Mouse (Mus musculus): ENCODE measurements around the gene Scn5a. TPM values are rescaled to one million over a fixed set of nuclear protein-coding genes. Genes with fewer than 3 reads are reported as not detected.

Scn5a gene
- polyA plus RNA-seq (2012; rRNA removed), result 0.27 and 0.41 TPM in 2 replicates

- Histone ChIP-seq H3K36me3 (ENCODE audit: control insufficient read depth, insufficient read depth, low read length) (no peaks in the 10 kb centered on the region), H3K27me3 (ENCODE audit: control insufficient read depth, insufficient read depth, low read length) (peaks cover 27% of the 10 kb centered on the region), H3K4me3 (ENCODE audit: low read depth, low read length) (peak within 1 kb of the TSS; percentile 51), H3K4me1 (ENCODE audit: control insufficient read depth, insufficient read depth, insufficient read length, low read length) (peaks cover 4% of the 10 kb centered on the region), H3K27ac (ENCODE audit: insufficient read depth, low read depth, low read length) (no peak within 1 kb of the TSS)
- no peak for TF ChIP-seq CTCF (IDR thresholded peaks at IDR 0.05; ENCODE audit: extremely low read depth, insufficient read length, insufficient replicate concordance, low read depth, low read length)
- TF ChIP-seq POLR2A (IDR thresholded peaks at IDR 0.05; ENCODE audit: low read depth, low read length), result no peak
- under 1% methylated on average over 94 of the region's 99 CpGs for WGBS
Observed at GRCm38 (mm10) chr9:119578636-119579438, at the start of gene Scn5a. Gene Scn5a, minus strand, starts transcription at chr9:119579016.

- Histone ChIP-seq H3K4me1 (ENCODE audit: control insufficient read depth, insufficient read depth, insufficient read length, low read length) (no peaks in the 10 kb centered on the region), H3K4me3 (ENCODE audit: low read depth, low read length) (no peak overlapping the region), H3K27ac (ENCODE audit: insufficient read depth, low read depth, low read length) (no peak overlapping the region), H3K27me3 (ENCODE audit: control insufficient read depth, insufficient read depth, low read length) (no peaks in the 10 kb centered on the region), H3K36me3 (ENCODE audit: control insufficient read depth, insufficient read depth, low read length) (no peaks in the 10 kb centered on the region)
- 77% methylated on average over 6 of the region's 6 CpGs for WGBS
- TF ChIP-seq CTCF (IDR thresholded peaks at IDR 0.05; ENCODE audit: extremely low read depth, insufficient read length, insufficient replicate concordance, low read depth, low read length), result no peak
- TF ChIP-seq POLR2A (IDR thresholded peaks at IDR 0.05; ENCODE audit: low read depth, low read length), result no peak
Observed at GRCm38 (mm10) chr9:119627227-119627626, 48.4 kb upstream of the Scn5a start.

GRCm38 (mm10) chr9:119624151-119624550 is 45.3 kb upstream of the Scn5a start:
- H3K27ac ChIP-seq (ENCODE audit: insufficient read depth, low read depth, low read length), result no peak overlapping the region
- H3K4me1 ChIP-seq (ENCODE audit: control insufficient read depth, insufficient read depth, insufficient read length, low read length), result no peaks in the 10 kb centered on the region
- H3K36me3 ChIP-seq (ENCODE audit: control insufficient read depth, insufficient read depth, low read length), result no peaks in the 10 kb centered on the region
- no peaks in the 10 kb centered on the region for H3K27me3 ChIP-seq (ENCODE audit: control insufficient read depth, insufficient read depth, low read length)
- no peak for TF ChIP-seq POLR2A (IDR thresholded peaks at IDR 0.05; ENCODE audit: low read depth, low read length)
- TF ChIP-seq CTCF (IDR thresholded peaks at IDR 0.05; ENCODE audit: extremely low read depth, insufficient read length, insufficient replicate concordance, low read depth, low read length), result no peak
- 62% methylated on average over 4 of the region's 4 CpGs for WGBS
- no peak overlapping the region for H3K4me3 ChIP-seq (ENCODE audit: low read depth, low read length)

GRCm38 (mm10) chr9:119614798-119615197 is 36.0 kb upstream of the Scn5a start:
- H3K4me3 ChIP-seq (ENCODE audit: low read depth, low read length), result no peak overlapping the region
- H3K27ac ChIP-seq (ENCODE audit: insufficient read depth, low read depth, low read length), result no peak overlapping the region
- no peaks in the 10 kb centered on the region for H3K27me3 ChIP-seq (ENCODE audit: control insufficient read depth, insufficient read depth, low read length)
- H3K4me1 ChIP-seq (ENCODE audit: control insufficient read depth, insufficient read depth, insufficient read length, low read length), result no peaks in the 10 kb centered on the region
- H3K36me3 ChIP-seq (ENCODE audit: control insufficient read depth, insufficient read depth, low read length), result no peaks in the 10 kb centered on the region
- TF ChIP-seq POLR2A (IDR thresholded peaks at IDR 0.05; ENCODE audit: low read depth, low read length) (no peak), CTCF (IDR thresholded peaks at IDR 0.05; ENCODE audit: extremely low read depth, insufficient read length, insufficient replicate concordance, low read depth, low read length) (no peak)
- 75% methylated on average over 6 of the region's 6 CpGs for WGBS

GRCm38 (mm10) chr9:119610563-119611166 is 31.8 kb upstream of the Scn5a start:
- TF ChIP-seq POLR2A (IDR thresholded peaks at IDR 0.05; ENCODE audit: low read depth, low read length) (no peak), CTCF (IDR thresholded peaks at IDR 0.05; ENCODE audit: extremely low read depth, insufficient read length, insufficient replicate concordance, low read depth, low read length) (no peak)
- Histone ChIP-seq H3K27me3 (ENCODE audit: control insufficient read depth, insufficient read depth, low read length) (no peaks in the 10 kb centered on the region), H3K36me3 (ENCODE audit: control insufficient read depth, insufficient read depth, low read length) (no peaks in the 10 kb centered on the region), H3K4me1 (ENCODE audit: control insufficient read depth, insufficient read depth, insufficient read length, low read length) (no peaks in the 10 kb centered on the region), H3K4me3 (ENCODE audit: low read depth, low read length) (no peak overlapping the region), H3K27ac (ENCODE audit: insufficient read depth, low read depth, low read length) (no peak overlapping the region)
- 92% methylated on average over 7 of the region's 7 CpGs for WGBS

DNA sequence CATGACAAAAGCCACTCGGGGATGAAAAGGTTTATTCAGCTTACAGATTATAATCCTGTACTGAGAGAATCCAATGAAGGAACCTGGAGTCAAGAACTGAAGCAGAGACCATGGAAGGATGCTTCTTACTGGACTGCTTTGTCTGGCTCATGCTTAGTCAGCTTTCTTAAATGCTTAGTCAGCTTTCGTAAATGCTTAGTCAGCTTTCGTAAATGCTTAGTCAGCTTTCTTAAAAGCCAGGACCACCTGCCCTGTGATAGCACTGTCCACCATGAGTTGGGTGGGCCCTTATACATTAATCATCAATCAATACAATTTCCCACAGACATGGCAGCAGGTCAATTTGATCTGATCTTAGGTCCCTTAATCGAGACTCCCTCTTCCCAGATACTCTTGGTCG is 28.1 kb upstream of the Scn5a start:
- Histone ChIP-seq H3K36me3 (ENCODE audit: control insufficient read depth, insufficient read depth, low read length) (no peaks in the 10 kb centered on the region), H3K4me1 (ENCODE audit: control insufficient read depth, insufficient read depth, insufficient read length, low read length) (no peaks in the 10 kb centered on the region), H3K27me3 (ENCODE audit: control insufficient read depth, insufficient read depth, low read length) (no peaks in the 10 kb centered on the region), H3K4me3 (ENCODE audit: low read depth, low read length) (no peak overlapping the region), H3K27ac (ENCODE audit: insufficient read depth, low read depth, low read length) (no peak overlapping the region)
- 87% methylated on average over 5 of the region's 5 CpGs for WGBS
- TF ChIP-seq CTCF (IDR thresholded peaks at IDR 0.05; ENCODE audit: extremely low read depth, insufficient read length, insufficient replicate concordance, low read depth, low read length) (no peak), POLR2A (IDR thresholded peaks at IDR 0.05; ENCODE audit: low read depth, low read length) (no peak)

DNA sequence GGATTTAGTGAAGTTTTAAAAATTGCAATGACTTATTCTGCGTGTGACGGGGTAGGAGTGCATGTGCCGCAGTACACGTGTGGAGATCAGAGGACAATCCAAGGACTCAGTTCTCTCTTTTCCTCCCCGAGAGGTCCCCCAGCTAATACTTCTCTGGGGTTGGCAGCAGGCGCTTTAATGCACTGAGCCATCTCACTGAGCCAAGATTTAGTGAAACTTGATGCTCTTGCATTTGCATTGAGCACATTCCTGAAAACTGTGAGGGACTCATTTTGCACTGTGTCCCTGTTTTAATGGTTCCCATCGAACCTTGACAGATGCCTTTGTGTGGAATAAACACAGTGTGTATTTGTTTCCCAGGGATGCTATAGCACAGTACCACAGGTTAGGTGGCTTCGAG is 25.8 kb upstream of the Scn5a start:
- no peaks in the 10 kb centered on the region for H3K36me3 ChIP-seq (ENCODE audit: control insufficient read depth, insufficient read depth, low read length)
- WGBS, result 72% methylated on average over 8 of the region's 8 CpGs
- H3K27me3 ChIP-seq (ENCODE audit: control insufficient read depth, insufficient read depth, low read length), result no peaks in the 10 kb centered on the region; the same call in 1 of the 2 replicates
- H3K4me3 ChIP-seq (ENCODE audit: low read depth, low read length), result no peak overlapping the region
- H3K27ac ChIP-seq (ENCODE audit: insufficient read depth, low read depth, low read length), result no peak overlapping the region
- no peak for TF ChIP-seq POLR2A (IDR thresholded peaks at IDR 0.05; ENCODE audit: low read depth, low read length)
- H3K4me1 ChIP-seq (ENCODE audit: control insufficient read depth, insufficient read depth, insufficient read length, low read length), result no peaks in the 10 kb centered on the region
